Mouse (Mus musculus) heart, embryonic 13.5 days (tissue): ENCODE measurements around the gene Gpr183. TPM values are rescaled to one million over a fixed set of nuclear protein-coding genes. Genes with fewer than 3 reads are reported as not detected.

Source experiments
- ATAC-seq: fragments of 200-750 bp; cut with Nextera tagmentation; 2 replicates; pipeline ENCODE4 v1.8.0; 2017; ENCODE audit warnings: moderate TSS enrichment; ENCODE audit not compliant: insufficient number of reproducible peaks, low FRiP score, low TSS enrichment; ENCODE audit errors: extremely low read depth
- H3K27ac ChIP-seq: fragments of 300-500 bp; sonication (generic); replicated peaks from 2 replicates; pipeline ENCODE4 v1.5.1; 2015; ENCODE audit warnings: moderate library complexity, mild to moderate bottlenecking, inconsistent platforms
- H3K27me3 ChIP-seq: fragments of 300-500 bp; sonication (generic); replicated peaks from 2 replicates; pipeline ENCODE4 v1.6.1; 2015; ENCODE audit warnings: mild to moderate bottlenecking, inconsistent platforms
- H3K36me3 ChIP-seq: fragments of 300-500 bp; sonication (generic); 2 replicates; pipeline ENCODE4 v1.6.1; 2015; ENCODE audit warnings: mild to moderate bottlenecking, inconsistent platforms
- H3K4me1 ChIP-seq: fragments of 300-500 bp; sonication (generic); 2 replicates; pipeline ENCODE4 v1.6.1; 2015; ENCODE audit warnings: inconsistent platforms
- H3K4me2 ChIP-seq: fragments of 300-500 bp; sonication (generic); 2 replicates; pipeline ENCODE4 v1.6.1; 2015; ENCODE audit warnings: inconsistent platforms, mild to moderate bottlenecking, moderate library complexity
- H3K4me3 ChIP-seq: fragments of 300-500 bp; sonication (generic); 2 replicates; pipeline ENCODE4 v1.5.1; 2015; ENCODE audit warnings: moderate library complexity, mild to moderate bottlenecking, inconsistent platforms
- H3K9ac ChIP-seq: fragments of 300-500 bp; sonication (generic); 2 replicates; pipeline ENCODE4 v1.6.1; 2015; ENCODE audit warnings: inconsistent platforms, mild to moderate bottlenecking, moderate library complexity
- H3K9me3 ChIP-seq: fragments of 300-500 bp; sonication (generic); 2 replicates; pipeline ENCODE4 v1.6.1; 2016; ENCODE audit warnings: inconsistent platforms
- WGBS: fragments of 180-500 bp; shearing (Covaris S2); methylation state at CpG from one replicate; pipeline ENCODE4 v1.1.7; 2015; ENCODE audit warnings: mixed read lengths; 5-methylcytosine and 5-hydroxymethylcytosine counted together
- polyA plus RNA-seq: library from polyadenylated mRNA; unstranded; fragments of >200 nt; fragmentation: Nextera tagmentation; extraction: Ambion mirVana; gene quantifications from 2 replicates; pipeline ENCODE4 v1.2.1, GENCODE M21; 2015

Gene Gpr183
- polyA plus RNA-seq, 1 experiment from 2014 or later = 2.3 TPM

GRCm38 (mm10) chr14:121987287-121987686, 22.3 kb upstream of the Gpr183 start:
- 72% methylated on average over 1 of the region's 1 CpGs for WGBS
- no peak for ATAC-seq
- Histone ChIP-seq H3K4me1 (peaks cover 25% of the 10 kb centered on the region), H3K4me3 (no peak overlapping the region), H3K36me3 (no peaks in the 10 kb centered on the region), H3K4me2 (no peak overlapping the region), H3K27me3 (no peaks in the 10 kb centered on the region), H3K9me3 (no peaks in the 10 kb centered on the region), H3K27ac (0 out of 2 replicates have a peak overlapping the region, but pooled peaks have one; percentile 15), H3K9ac (no peak overlapping the region)

GRCm38 (mm10) chr14:121986028-121986427, 21.0 kb upstream of the Gpr183 start:
- 71% methylated on average over 6 of the region's 6 CpGs for WGBS
- H3K9me3 ChIP-seq = no peaks in the 10 kb centered on the region
- peaks cover 22% of the 10 kb centered on the region for H3K4me1 ChIP-seq
- H3K27ac ChIP-seq = peak overlapping the region; percentile 38
- no peak for ATAC-seq
- H3K27me3 ChIP-seq = no peaks in the 10 kb centered on the region
- H3K9ac ChIP-seq = no peak overlapping the region
- H3K4me3 ChIP-seq = no peak overlapping the region
- no peak overlapping the region for H3K4me2 ChIP-seq
- no peaks in the 10 kb centered on the region for H3K36me3 ChIP-seq

GRCm38 (mm10) chr14:121985477-121985876, 20.5 kb upstream of the Gpr183 start:
- Histone ChIP-seq H3K4me2 (no peak overlapping the region), H3K36me3 (no peaks in the 10 kb centered on the region), H3K9me3 (no peaks in the 10 kb centered on the region), H3K27ac (peak overlapping the region; percentile 53), H3K9ac (no peak overlapping the region), H3K4me3 (no peak overlapping the region), H3K4me1 (peaks cover 22% of the 10 kb centered on the region), H3K27me3 (no peaks in the 10 kb centered on the region)
- ATAC-seq = no peak
- WGBS = 64% methylated on average over 3 of the region's 3 CpGs

- Histone ChIP-seq H3K4me2 (peak overlapping the region; percentile 9), H3K9ac (no peak overlapping the region), H3K36me3 (no peaks in the 10 kb centered on the region; the same call in 1 of the 2 replicates), H3K4me3 (no peak overlapping the region), H3K4me1 (peaks cover 22% of the 10 kb centered on the region), H3K27ac (peak overlapping the region; percentile 77), H3K9me3 (no peaks in the 10 kb centered on the region), H3K27me3 (no peaks in the 10 kb centered on the region)
- ATAC-seq = no peak
- 37% methylated on average over 8 of the region's 8 CpGs for WGBS
Observed at GRCm38 (mm10) chr14:121983009-121983933, 18.3 kb upstream of the Gpr183 start.

- no peak overlapping the region for H3K4me2 ChIP-seq
- H3K27me3 ChIP-seq = no peaks in the 10 kb centered on the region
- H3K4me3 ChIP-seq = no peak overlapping the region
- H3K4me1 ChIP-seq = peaks cover 22% of the 10 kb centered on the region
- peaks cover under 1% of the 10 kb centered on the region; the same call in 1 of the 2 replicates for H3K36me3 ChIP-seq
- H3K27ac ChIP-seq = no peak overlapping the region
- H3K9ac ChIP-seq = no peak overlapping the region
- no peak for ATAC-seq
- H3K9me3 ChIP-seq = no peaks in the 10 kb centered on the region
- WGBS = 93% methylated on average over 1 of the region's 1 CpGs
Observed at GRCm38 (mm10) chr14:121981531-121981930, 16.5 kb upstream of the Gpr183 start.

- Histone ChIP-seq H3K9ac (no peak overlapping the region), H3K9me3 (peaks cover 4% of the 10 kb centered on the region; the same call in 1 of the 2 replicates), H3K4me2 (no peak overlapping the region), H3K4me1 (no peaks in the 10 kb centered on the region), H3K27me3 (no peaks in the 10 kb centered on the region), H3K4me3 (no peak overlapping the region), H3K27ac (no peak overlapping the region), H3K36me3 (peaks cover 20% of the 10 kb centered on the region)
- ATAC-seq = no peak
- 86% methylated on average over 10 of the region's 10 CpGs for WGBS
Observed at GRCm38 (mm10) chr14:121973114-121973513, 8.1 kb upstream of the Gpr183 start.

- Histone ChIP-seq H3K4me1 (0 out of 2 replicates have a peak, but pooled peaks cover 4% of the 10 kb centered on the region), H3K4me3 (no peak overlapping the region), H3K27me3 (no peaks in the 10 kb centered on the region), H3K9ac (no peak overlapping the region), H3K36me3 (peaks cover 9% of the 10 kb centered on the region), H3K9me3 (no peaks in the 10 kb centered on the region), H3K27ac (no peak overlapping the region), H3K4me2 (no peak overlapping the region)
- no peak for ATAC-seq
- 88% methylated on average over 1 of the region's 1 CpGs for WGBS
Observed at GRCm38 (mm10) chr14:121970402-121970801, 5.4 kb upstream of the Gpr183 start.

- WGBS = 69% methylated on average over 4 of the region's 4 CpGs
- no peaks in the 10 kb centered on the region for H3K9me3 ChIP-seq
- peaks cover 31% of the 10 kb centered on the region for H3K4me1 ChIP-seq
- H3K4me3 ChIP-seq = no peak overlapping the region
- no peak overlapping the region for H3K27ac ChIP-seq
- ATAC-seq = no peak
- no peaks in the 10 kb centered on the region for H3K27me3 ChIP-seq
- H3K4me2 ChIP-seq = no peak overlapping the region
- no peaks in the 10 kb centered on the region for H3K36me3 ChIP-seq
- no peak overlapping the region for H3K9ac ChIP-seq
Observed at GRCm38 (mm10) chr14:121967095-121967494, 2.1 kb upstream of the Gpr183 start.

- Histone ChIP-seq H3K4me2 (no peak overlapping the region), H3K9ac (no peak overlapping the region), H3K4me1 (peaks cover 48% of the 10 kb centered on the region), H3K27ac (no peak overlapping the region), H3K36me3 (no peaks in the 10 kb centered on the region), H3K4me3 (no peak overlapping the region), H3K9me3 (no peaks in the 10 kb centered on the region), H3K27me3 (no peaks in the 10 kb centered on the region)
- ATAC-seq = no peak
- WGBS = 83% methylated on average over 4 of the region's 4 CpGs
Observed at GRCm38 (mm10) chr14:121965461-121965860, 466 bp upstream of the Gpr183 start.

GRCm38 (mm10) chr14:121963942-121964335, 1.1 kb downstream of the Gpr183 start:
- peak overlapping the region; percentile 68 for H3K9ac ChIP-seq

GRCm38 (mm10) chr14:121963251-121963941, 1.6 kb downstream of the Gpr183 start:
- H3K4me3 ChIP-seq = peak overlapping the region; percentile 28
- ATAC-seq = no peak
- H3K27ac ChIP-seq = peak overlapping the region; percentile 70
- WGBS = 63% methylated on average over 9 of the region's 9 CpGs
- H3K9me3 ChIP-seq = no peaks in the 10 kb centered on the region
- H3K9ac ChIP-seq = peak overlapping the region; percentile 68
- H3K27me3 ChIP-seq = no peaks in the 10 kb centered on the region
- no peaks in the 10 kb centered on the region for H3K36me3 ChIP-seq
- peaks cover 48% of the 10 kb centered on the region for H3K4me1 ChIP-seq
- peak overlapping the region; percentile 52 for H3K4me2 ChIP-seq

More at GRCm38 (mm10) chr14:121963942-121964335, 1.1 kb downstream of the Gpr183 start:
- Histone ChIP-seq H3K9me3 (no peaks in the 10 kb centered on the region), H3K36me3 (no peaks in the 10 kb centered on the region), H3K4me2 (peak overlapping the region; percentile 52), H3K4me1 (peaks cover 48% of the 10 kb centered on the region), H3K4me3 (peak overlapping the region; percentile 28), H3K27ac (peak overlapping the region; percentile 70), H3K27me3 (no peaks in the 10 kb centered on the region)
- 44% methylated on average over 4 of the region's 4 CpGs for WGBS
- no peak for ATAC-seq
